Mouse (Mus musculus): Measurements from ENCODE around the gene Mpped2.

Mpped2 gene

GRCm38 (mm10) chr2:106821883-106822282 is 128.8 kb downstream of the Mpped2 start:
- no peak for DNase-seq

GRCm38 (mm10) chr2:106822540-106822939 is 129.5 kb downstream of the Mpped2 start:
- DNase-seq = no peak

GRCm38 (mm10) chr2:106825461-106825860 is 132.4 kb downstream of the Mpped2 start:
- no peak for DNase-seq

GRCm38 (mm10) chr2:106826023-106826422 is 133.0 kb downstream of the Mpped2 start:
- DNase-seq = no peak

- DNase-seq = no peak
Measured at GRCm38 (mm10) chr2:106826806-106827205, 133.7 kb downstream of the Mpped2 start.

- peak; percentile 49 to 59 for DNase-seq
Measured at GRCm38 (mm10) chr2:106828573-106829310, 135.7 kb downstream of the Mpped2 start.

- DNase-seq = no peak
Measured at GRCm38 (mm10) chr2:106829420-106829819, 136.4 kb downstream of the Mpped2 start.

GRCm38 (mm10) chr2:106832577-106832976 is 139.5 kb downstream of the Mpped2 start:
- no peak for DNase-seq

- DNase-seq = no peak
Measured at GRCm38 (mm10) chr2:106833212-106833611, 140.1 kb downstream of the Mpped2 start.

- DNase-seq = no peak
Measured at GRCm38 (mm10) chr2:106835321-106835720, 142.3 kb downstream of the Mpped2 start.

GRCm38 (mm10) chr2:106837241-106837640 is 144.2 kb downstream of the Mpped2 start:
- no peak for DNase-seq

- DNase-seq = no peak
Measured at GRCm38 (mm10) chr2:106844147-106844546, 151.1 kb downstream of the Mpped2 start.

- DNase-seq = no peak
Measured at GRCm38 (mm10) chr2:106844766-106845678, 152.0 kb downstream of the Mpped2 start.

GRCm38 (mm10) chr2:106846511-106846910 is 153.4 kb downstream of the Mpped2 start:
- DNase-seq = no peak

- no peak for DNase-seq
Measured at GRCm38 (mm10) chr2:106849389-106849788, 156.3 kb downstream of the Mpped2 start.

- DNase-seq = peak; percentile 36 to 51
Measured at GRCm38 (mm10) chr2:106851515-106851914, 158.4 kb downstream of the Mpped2 start.

GRCm38 (mm10) chr2:106854213-106854612 is 161.1 kb downstream of the Mpped2 start:
- no peak for DNase-seq

- DNase-seq = no peak
Measured at GRCm38 (mm10) chr2:106854758-106855157, 161.7 kb downstream of the Mpped2 start.

- no peak for DNase-seq
Measured at GRCm38 (mm10) chr2:106855184-106855583, 162.1 kb downstream of the Mpped2 start.

- DNase-seq = peak; percentile 28 to 45
Measured at GRCm38 (mm10) chr2:106855623-106856350, 162.7 kb downstream of the Mpped2 start.

GRCm38 (mm10) chr2:106856361-106856961 is 163.4 kb downstream of the Mpped2 start:
- no peak for DNase-seq

- DNase-seq = peak; percentile 41 to 45
Measured at GRCm38 (mm10) chr2:106857258-106857657, 164.2 kb downstream of the Mpped2 start.

GRCm38 (mm10) chr2:106857711-106858110 is 164.6 kb downstream of the Mpped2 start:
- no peak for DNase-seq
